Mouse (Mus musculus): ENCODE results near the gene Lrpprc. TPM values are rescaled to one million over a fixed set of nuclear protein-coding genes. Genes with fewer than 3 reads are reported as not detected.

The Lrpprc gene
- polyA plus RNA-seq, 1 experiment from 2014 or later: 36.2 TPM

- H3K27me3 ChIP-seq: no peaks in the 10 kb centered on the region
- H3K4me2 ChIP-seq: no peak overlapping the region
- no peak overlapping the region for H3K27ac ChIP-seq
- no peak overlapping the region for H3K4me3 ChIP-seq
- H3K4me1 ChIP-seq: peaks cover 5% of the 10 kb centered on the region; the same call in 1 of the 2 replicates
- H3K9ac ChIP-seq: no peak overlapping the region
- H3K9me3 ChIP-seq: no peaks in the 10 kb centered on the region
- peaks cover 4% of the 10 kb centered on the region; the same call in 1 of the 2 replicates for H3K36me3 ChIP-seq
- 39% methylated on average over 5 of the region's 5 CpGs for WGBS
- no peak for ATAC-seq (ENCODE audit: insufficient number of reproducible peaks, low FRiP score, low TSS enrichment, low read depth)
Observed at GRCm38 (mm10) chr17:84658195-84658594, 132.4 kb downstream of the Lrpprc start.

GRCm38 (mm10) chr17:84657782-84658181, 132.8 kb downstream of the Lrpprc start:
- Histone ChIP-seq H3K4me3 (no peak overlapping the region), H3K9me3 (no peaks in the 10 kb centered on the region), H3K4me1 (peaks cover 5% of the 10 kb centered on the region; the same call in 1 of the 2 replicates), H3K27ac (0 out of 2 replicates have a peak overlapping the region, but pooled peaks have one; percentile 12), H3K36me3 (peaks cover 8% of the 10 kb centered on the region; the same call in 1 of the 2 replicates), H3K9ac (no peak overlapping the region), H3K4me2 (no peak overlapping the region), H3K27me3 (no peaks in the 10 kb centered on the region)
- WGBS: 54% methylated on average over 7 of the region's 7 CpGs
- ATAC-seq (ENCODE audit: insufficient number of reproducible peaks, low FRiP score, low TSS enrichment, low read depth): no peak

- no peak overlapping the region for H3K4me2 ChIP-seq
- H3K36me3 ChIP-seq: peaks cover 8% of the 10 kb centered on the region; the same call in 1 of the 2 replicates
- no peak overlapping the region for H3K4me3 ChIP-seq
- no peak overlapping the region for H3K9ac ChIP-seq
- no peaks in the 10 kb centered on the region for H3K27me3 ChIP-seq
- H3K4me1 ChIP-seq: peaks cover 5% of the 10 kb centered on the region; the same call in 1 of the 2 replicates
- no peak for ATAC-seq (ENCODE audit: insufficient number of reproducible peaks, low FRiP score, low TSS enrichment, low read depth)
- 51% methylated on average over 3 of the region's 3 CpGs for WGBS
- H3K9me3 ChIP-seq: no peaks in the 10 kb centered on the region
- 0 out of 2 replicates have a peak overlapping the region, but pooled peaks have one; percentile 12 for H3K27ac ChIP-seq
Observed at GRCm38 (mm10) chr17:84657422-84657732, 133.2 kb downstream of the Lrpprc start.

GRCm38 (mm10) chr17:84656653-84657421, 133.8 kb downstream of the Lrpprc start:
- peaks cover 8% of the 10 kb centered on the region; the same call in 1 of the 2 replicates for H3K36me3 ChIP-seq
- no peak overlapping the region for H3K9ac ChIP-seq
- WGBS: 75% methylated on average over 19 of the region's 19 CpGs

GRCm38 (mm10) chr17:84656205-84656604, 134.4 kb downstream of the Lrpprc start:
- ATAC-seq (ENCODE audit: insufficient number of reproducible peaks, low FRiP score, low TSS enrichment, low read depth): no peak
- Histone ChIP-seq H3K9me3 (no peaks in the 10 kb centered on the region), H3K9ac (no peak overlapping the region), H3K27ac (no peak overlapping the region), H3K4me2 (no peak overlapping the region), H3K27me3 (no peaks in the 10 kb centered on the region), H3K4me3 (no peak overlapping the region), H3K4me1 (peaks cover 5% of the 10 kb centered on the region; the same call in 1 of the 2 replicates), H3K36me3 (peaks cover 8% of the 10 kb centered on the region; the same call in 1 of the 2 replicates)
- WGBS: 78% methylated on average over 5 of the region's 5 CpGs

More at GRCm38 (mm10) chr17:84656653-84657421, 133.8 kb downstream of the Lrpprc start:
- H3K27ac ChIP-seq: no peak overlapping the region
- H3K4me1 ChIP-seq: peaks cover 5% of the 10 kb centered on the region; the same call in 1 of the 2 replicates
- no peak overlapping the region for H3K4me2 ChIP-seq
- ATAC-seq (ENCODE audit: insufficient number of reproducible peaks, low FRiP score, low TSS enrichment, low read depth): no peak
- H3K9me3 ChIP-seq: no peaks in the 10 kb centered on the region
- H3K4me3 ChIP-seq: no peak overlapping the region
- H3K27me3 ChIP-seq: no peaks in the 10 kb centered on the region

Other genes with a start within 250 kb of the Lrpprc start
- gene Dync2li1, start 164.3 kb downstream of the Lrpprc start, polyA plus RNA-seq (2015; fragmentation: Nextera tagmentation; extraction: Ambion mirVana): 26.8 and 29.1 TPM in 2 replicates
- 0.10 TPM in 1 of 2 replicates, not detected in the other for gene Abcg8, start 114.5 kb downstream of the Lrpprc start, polyA plus RNA-seq (2015; fragmentation: Nextera tagmentation; extraction: Ambion mirVana)
- 1.8 and 1.9 TPM in 2 replicates for gene Abcg5, start 107.8 kb downstream of the Lrpprc start, polyA plus RNA-seq (2015; fragmentation: Nextera tagmentation; extraction: Ambion mirVana)
- 63.7 and 66.0 TPM in 2 replicates for gene Ppm1b, start 166.0 kb upstream of the Lrpprc start, polyA plus RNA-seq (2015; fragmentation: Nextera tagmentation; extraction: Ambion mirVana)
- gene Slc3a1, start 237.6 kb upstream of the Lrpprc start, polyA plus RNA-seq (2015; fragmentation: Nextera tagmentation; extraction: Ambion mirVana): 0.22 and 0.35 TPM in 2 replicates